Mouse (Mus musculus): Measurements from ENCODE around the gene Ppp1r2.

- TF ChIP-seq POLR2A (IDR thresholded peaks at IDR 0.05; ENCODE audit: borderline replicate concordance, insufficient read depth, low read length) (no peak), CTCF (IDR thresholded peaks at IDR 0.05; ENCODE audit: borderline replicate concordance, insufficient read depth, low read depth, low read length) (no peak)
Observed at GRCm38 (mm10) chr16:31281981-31282380, 6.9 kb upstream of the Ppp1r2 start.

All from cerebellum, adult 2 months (tissue).